Mouse (Mus musculus) layer of hippocampus, postnatal 25 days (tissue): ENCODE results near the gene Lrrc4c. TPM values are rescaled to one million over a fixed set of nuclear protein-coding genes. Genes with fewer than 3 reads are reported as not detected.

Source experiments
- DNase-seq, 2 experiments: peaks; one replicate each; pipeline ENCODE4 v3.0.0; 2022; ENCODE audit warnings: mixed read lengths in 2 of 2, low spot score in 1 of 2; ENCODE audit errors: extremely low spot score in 1 of 2
- total RNA-seq, 2 experiments: library from RNA; stranded (reverse); gene quantifications; 2 replicates each; pipeline ENCODE4 v1.2.3; 2021

Lrrc4c gene
- 10 to 100 TPM; 64.5 to 69.3 TPM for total RNA-seq

GRCm38 (mm10) chr2:96317387-96318299 lies at the start of gene Lrrc4c:
Lrrc4c (plus strand) TSS chr2:96318169.
- DNase-seq = peak; percentile 34 to 37

GRCm38 (mm10) chr2:96275061-96275460 lies 42.9 kb upstream of the Lrrc4c start:
- no peak for DNase-seq

- DNase-seq = no peak
Measured at GRCm38 (mm10) chr2:96282926-96283325, 35.0 kb upstream of the Lrrc4c start.

- no peak for DNase-seq
Measured at GRCm38 (mm10) chr2:96287512-96287911, 30.5 kb upstream of the Lrrc4c start.

- DNase-seq = no peak
Measured at GRCm38 (mm10) chr2:96290541-96290940, 27.4 kb upstream of the Lrrc4c start.

GRCm38 (mm10) chr2:96315034-96315433 lies 2.9 kb upstream of the Lrrc4c start:
- DNase-seq = no peak

- DNase-seq = peak in 1 of 2 experiments; percentile 21
Measured at GRCm38 (mm10) chr2:96316531-96316930, 1.4 kb upstream of the Lrrc4c start.

GRCm38 (mm10) chr2:96318556-96318955 lies 587 bp downstream of the Lrrc4c start:
- no peak for DNase-seq

GRCm38 (mm10) chr2:96319201-96319600 lies 1.2 kb downstream of the Lrrc4c start:
- DNase-seq = peak in 1 of 2 experiments; percentile 31

- no peak for DNase-seq
Measured at GRCm38 (mm10) chr2:96319649-96320048, 1.7 kb downstream of the Lrrc4c start.

GRCm38 (mm10) chr2:96334652-96335051 lies 16.7 kb downstream of the Lrrc4c start:
- DNase-seq = no peak

GRCm38 (mm10) chr2:96337354-96337753 lies 19.4 kb downstream of the Lrrc4c start:
- no peak for DNase-seq

- no peak for DNase-seq
Measured at GRCm38 (mm10) chr2:96401186-96401811, 83.3 kb downstream of the Lrrc4c start.

- DNase-seq = no peak
Measured at GRCm38 (mm10) chr2:96402514-96402913, 84.5 kb downstream of the Lrrc4c start.

GRCm38 (mm10) chr2:96406856-96407255 lies 88.9 kb downstream of the Lrrc4c start:
- DNase-seq = no peak

- no peak for DNase-seq
Measured at GRCm38 (mm10) chr2:96411182-96411581, 93.2 kb downstream of the Lrrc4c start.

GRCm38 (mm10) chr2:96461566-96461965 lies 143.6 kb downstream of the Lrrc4c start:
- no peak for DNase-seq

- DNase-seq = no peak
Measured at GRCm38 (mm10) chr2:96475674-96476073, 157.7 kb downstream of the Lrrc4c start.

GRCm38 (mm10) chr2:96499116-96499882 lies 181.3 kb downstream of the Lrrc4c start:
- no peak for DNase-seq

- no peak for DNase-seq
Measured at GRCm38 (mm10) chr2:96504140-96504539, 186.2 kb downstream of the Lrrc4c start.

- no peak for DNase-seq
Measured at GRCm38 (mm10) chr2:96505641-96506040, 187.7 kb downstream of the Lrrc4c start.
